Mouse (Mus musculus): Measurements from ENCODE around the gene Tmem191c.

DNA sequence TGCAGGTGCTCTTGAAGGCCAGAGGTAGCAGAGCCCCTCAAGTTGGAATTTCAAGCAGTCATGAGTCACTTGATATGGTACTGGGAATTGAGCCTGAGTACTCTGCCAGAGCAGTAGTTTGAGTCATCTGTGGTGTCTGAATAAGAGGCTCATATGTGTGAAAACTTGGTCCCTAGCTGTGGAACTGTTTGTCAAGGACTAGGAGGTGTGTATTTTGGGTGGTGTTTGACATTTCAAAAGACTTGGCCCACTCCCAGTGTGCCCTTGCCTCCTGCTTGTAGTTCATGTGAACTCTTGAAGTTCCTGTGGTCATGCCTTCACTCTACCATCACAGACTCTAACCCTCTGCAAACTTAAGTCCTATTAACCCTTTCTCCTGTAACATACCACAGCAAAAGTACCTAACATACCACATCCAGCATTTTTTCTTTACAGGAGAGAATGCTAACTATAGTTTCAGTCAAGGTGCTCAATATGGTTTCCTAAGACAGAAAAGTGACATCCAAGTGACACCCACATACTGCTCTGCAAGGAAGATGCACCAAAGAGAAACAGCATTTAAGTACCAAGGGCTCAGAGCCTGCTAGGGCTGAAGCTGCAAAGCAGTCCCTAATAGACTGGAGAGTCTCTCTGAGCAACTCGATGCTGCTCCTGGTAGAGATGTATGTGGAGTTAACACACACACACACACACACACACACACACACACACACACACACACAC, 54.1 kb downstream of the Tmem191c start:
- TF ChIP-seq POLR2A (IDR thresholded peaks at IDR 0.05; ENCODE audit: insufficient read depth, low read length) (no peak), CTCF (IDR thresholded peaks at IDR 0.05; ENCODE audit: low read depth, low read length) (no peak), EP300 (IDR thresholded peaks at IDR 0.05; ENCODE audit: insufficient read depth, low read depth, low read length) (no peak)
